Mouse (Mus musculus): Measurements from ENCODE around the gene Dbh. TPM values are rescaled to one million over a fixed set of nuclear protein-coding genes. Genes with fewer than 3 reads are reported as not detected.

Dbh gene
- 1 to 10 TPM; 1.3 to 1.8 TPM for total RNA-seq (2021)
- long read RNA-seq, experiment 1, partial matches to known transcripts: 0 of 3 reads
- long read RNA-seq, experiment 1, other reads (novel, unspliced or antisense): 0 of 3 reads
- long read RNA-seq, experiment 2, partial matches to known transcripts: 0 of 1 reads
- long read RNA-seq, experiment 2, other reads (novel, unspliced or antisense): 0 of 1 reads

- intact Hi-C loops (cut with DNase I): loop anchor here (5.0 kb wide), 1 partner anchor 62 kb away; no protein-coding TSS in a partner anchor
Measured at GRCm38 (mm10) chr2:27164796-27165590, at the start of gene Dbh. Gene Dbh (plus strand): TSS chr2:27165233.

GRCm38 (mm10) chr2:27118452-27118851 is 46.6 kb upstream of the Dbh start:
- intact Hi-C loops (cut with DNase I): no loop called here
- no peak for DNase-seq (ENCODE audit: low spot score in 2 of 2)

More at GRCm38 (mm10) chr2:27164796-27165590, at the start of gene Dbh:
- DNase-seq (ENCODE audit: low spot score in 2 of 2): peak; percentile 72 to 80

GRCm38 (mm10) chr2:27119766-27120165 is 45.3 kb upstream of the Dbh start:
- no peak for DNase-seq (ENCODE audit: low spot score in 2 of 2)
- intact Hi-C loops (cut with DNase I): loop anchor here (5.0 kb wide), 1 partner anchor 77 kb away; no protein-coding TSS in a partner anchor

GRCm38 (mm10) chr2:27120241-27120641 is 44.8 kb upstream of the Dbh start:
- intact Hi-C loops (cut with DNase I): loop anchor here (5.0 kb wide), 1 partner anchor 78 kb away; no protein-coding TSS in a partner anchor
- DNase-seq (ENCODE audit: low spot score in 2 of 2): no peak

- no peak for DNase-seq (ENCODE audit: low spot score in 2 of 2)
- intact Hi-C loops (cut with DNase I): loop anchor here (5.0 kb wide), 1 partner anchor 79 kb away; no protein-coding TSS in a partner anchor
Measured at GRCm38 (mm10) chr2:27121626-27122355, 43.2 kb upstream of the Dbh start.

GRCm38 (mm10) chr2:27122578-27122977 is 42.5 kb upstream of the Dbh start:
- DNase-seq (ENCODE audit: low spot score in 2 of 2): no peak
- intact Hi-C loops (cut with DNase I): loop anchor here (5.0 kb wide), 1 partner anchor 80 kb away; no protein-coding TSS in a partner anchor

GRCm38 (mm10) chr2:27123121-27123520 is 41.9 kb upstream of the Dbh start:
- intact Hi-C loops (cut with DNase I): loop anchor here (5.0 kb wide), 1 partner anchor 81 kb away; no protein-coding TSS in a partner anchor
- DNase-seq (ENCODE audit: low spot score in 2 of 2): no peak

GRCm38 (mm10) chr2:27125979-27126378 is 39.1 kb upstream of the Dbh start:
- peak in 1 of 2 experiments; percentile 54 for DNase-seq (ENCODE audit: low spot score in 2 of 2)

GRCm38 (mm10) chr2:27126496-27126895 is 38.5 kb upstream of the Dbh start:
- no peak for DNase-seq (ENCODE audit: low spot score in 2 of 2)
- intact Hi-C loops (cut with DNase I): loop anchor here (5.0 kb wide), 1 partner anchor 111 kb away; no protein-coding TSS in a partner anchor

More at GRCm38 (mm10) chr2:27125979-27126378, 39.1 kb upstream of the Dbh start:
- intact Hi-C loops (cut with DNase I): loop anchor here (5.0 kb wide), 1 partner anchor 111 kb away; no protein-coding TSS in a partner anchor

- DNase-seq (ENCODE audit: low spot score in 2 of 2): no peak
- intact Hi-C loops (cut with DNase I): loop anchor here (5.0 kb wide), 1 partner anchor 108 kb away; no protein-coding TSS in a partner anchor
Measured at GRCm38 (mm10) chr2:27128990-27129389, 36.0 kb upstream of the Dbh start.

- intact Hi-C loops (cut with DNase I): no loop called here
Measured at GRCm38 (mm10) chr2:27135935-27136334, 29.1 kb upstream of the Dbh start.

GRCm38 (mm10) chr2:27136336-27136735 is 28.7 kb upstream of the Dbh start:
- intact Hi-C loops (cut with DNase I): no loop called here
- no peak for DNase-seq (ENCODE audit: low spot score in 2 of 2)

More at GRCm38 (mm10) chr2:27135935-27136334, 29.1 kb upstream of the Dbh start:
- no peak for DNase-seq (ENCODE audit: low spot score in 2 of 2)

GRCm38 (mm10) chr2:27136789-27137188 is 28.2 kb upstream of the Dbh start:
- intact Hi-C loops (cut with DNase I): no loop called here
- DNase-seq (ENCODE audit: low spot score in 2 of 2): no peak

- intact Hi-C loops (cut with DNase I): no loop called here
- DNase-seq (ENCODE audit: low spot score in 2 of 2): no peak
Measured at GRCm38 (mm10) chr2:27138356-27138755, 26.7 kb upstream of the Dbh start.

GRCm38 (mm10) chr2:27141950-27142693 is 22.9 kb upstream of the Dbh start, which contains the start of gene Fam163b:
Gene Fam163b (minus strand): TSS chr2:27142491.
- intact Hi-C loops (cut with DNase I): no loop called here
- DNase-seq (ENCODE audit: low spot score in 2 of 2): peak; percentile 58 to 64

GRCm38 (mm10) chr2:27144957-27145356 is 20.1 kb upstream of the Dbh start:
- intact Hi-C loops (cut with DNase I): no loop called here
- peak; percentile 57 to 59 for DNase-seq (ENCODE audit: low spot score in 2 of 2)

GRCm38 (mm10) chr2:27146840-27147239 is 18.2 kb upstream of the Dbh start:
- DNase-seq (ENCODE audit: low spot score in 2 of 2): no peak
- intact Hi-C loops (cut with DNase I): no loop called here

GRCm38 (mm10) chr2:27149457-27149856 is 15.6 kb upstream of the Dbh start:
- intact Hi-C loops (cut with DNase I): no loop called here
- no peak for DNase-seq (ENCODE audit: low spot score in 2 of 2)

Data from left cerebral cortex, postnatal 14 days (tissue).